Mouse (Mus musculus) stomach, postnatal 0 days (tissue): ENCODE data around the gene Insyn1.

ENCODE experiments used
- CTCF ChIP-seq: IDR thresholded peaks from 2 replicates; pipeline ENCODE4 v1.5.1; 2016; ENCODE audit warnings: antibody characterized with exemption, low read depth, mild to moderate bottlenecking, moderate library complexity
- EP300 ChIP-seq: optimal IDR thresholded peaks from 2 replicates; pipeline ENCODE3; 2016; ENCODE audit warnings: antibody characterized with exemption

DNA sequence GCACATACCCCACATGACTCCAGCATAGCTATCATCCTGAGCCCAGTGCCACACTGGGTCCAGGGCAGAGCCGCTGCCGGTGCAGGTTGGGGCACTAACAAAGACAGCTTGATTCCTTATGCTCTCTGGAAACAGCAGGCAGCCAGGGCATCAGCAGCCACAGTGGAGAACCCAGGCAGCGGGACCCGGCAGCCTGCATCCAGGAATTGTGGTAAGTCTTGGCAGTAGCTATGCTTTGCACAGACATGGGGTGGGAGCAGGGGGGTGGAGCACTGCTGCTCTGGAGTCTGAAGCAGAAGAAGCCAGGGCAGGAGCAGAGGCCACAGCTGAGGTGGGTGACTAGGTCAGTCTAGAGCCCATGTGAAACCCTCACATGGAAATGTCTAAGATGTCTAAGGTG, 43.8 kb downstream of the Insyn1 start:
- no peak for TF ChIP-seq CTCF
- no peak for TF ChIP-seq EP300
